Mouse (Mus musculus): Measurements from ENCODE around the gene C1galt1. TPM values are rescaled to one million over a fixed set of nuclear protein-coding genes. Genes with fewer than 3 reads are reported as not detected.

Gene C1galt1
- 7.0 and 8.2 TPM in 2 replicates for polyA plus RNA-seq (2012; rRNA removed)

DNA sequence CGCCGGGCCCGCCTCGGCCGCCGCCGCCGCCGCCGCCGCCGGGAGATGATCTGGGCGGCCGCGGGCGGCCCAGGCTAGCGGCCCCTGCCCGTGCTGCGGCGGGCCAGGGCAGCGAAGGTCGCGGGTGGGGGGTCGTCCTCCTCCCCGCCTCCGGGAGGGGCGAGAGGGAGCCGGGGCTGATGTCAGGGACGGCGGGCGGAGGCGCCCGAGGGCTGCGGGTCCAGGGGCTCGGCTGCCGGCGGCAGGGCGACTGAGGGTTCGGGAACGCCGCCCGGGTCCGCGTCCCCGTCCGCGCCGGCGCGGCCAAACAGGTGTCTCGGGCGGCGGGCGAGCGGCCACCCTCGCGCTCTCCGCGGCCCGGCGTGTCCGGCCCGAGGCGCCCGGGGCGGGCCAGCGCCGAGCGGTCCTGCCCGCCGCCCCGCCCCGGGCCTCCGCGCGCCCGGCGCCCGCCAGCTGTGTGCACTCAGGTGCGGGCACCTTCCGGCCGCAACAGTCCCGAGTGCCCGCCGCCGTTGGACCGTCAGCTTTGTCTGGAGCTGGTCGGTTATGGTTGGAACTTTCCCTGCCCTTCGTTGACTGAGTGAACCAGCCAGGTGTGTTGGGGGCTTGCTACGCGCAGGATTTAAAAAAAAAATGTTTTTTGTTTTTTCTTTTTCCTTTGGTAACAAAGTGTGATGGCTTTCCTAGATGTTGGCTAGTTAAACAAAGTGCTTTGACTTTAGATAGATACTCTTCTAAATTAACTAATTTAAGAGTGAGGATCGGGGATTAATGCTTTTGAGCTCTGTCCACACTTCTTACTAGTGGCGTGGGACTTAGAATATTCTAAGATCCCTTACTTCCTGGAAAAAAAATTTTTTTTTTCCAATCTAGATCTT, at the start of gene C1galt1:
C1galt1 (plus strand) TSS at position 41 of the 878 bp plus-strand sequence.

Other genes with a start within 250 kb of the C1galt1 start
- 57.9 and 60.6 TPM in 2 replicates for gene Asns, start 151.6 kb upstream of the C1galt1 start, polyA plus RNA-seq (2012; rRNA removed)

Measured in central nervous system, embryonic 18 days (tissue).